Mouse (Mus musculus) hindbrain, embryonic 15.5 days (tissue): Measurements from ENCODE around the gene Timp2. TPM values are rescaled to one million over a fixed set of nuclear protein-coding genes. Genes with fewer than 3 reads are reported as not detected.
"Not testable (repeated sequence)": the region's sequence is repeated elsewhere in the genome, so short reads cannot be mapped to it uniquely, and the experiment has no call there.

ENCODE experiments used
- ATAC-seq: fragments of 200-750 bp; cut with Nextera tagmentation; 2 replicates; pipeline ENCODE4 v1.8.0; 2017; ENCODE audit warnings: low read depth, moderate number of reproducible peaks, moderate TSS enrichment; ENCODE audit not compliant: low FRiP score
- H3K27ac ChIP-seq: fragments of 300-500 bp; sonication (generic); replicated peaks from 2 replicates; pipeline ENCODE4 v1.5.1; 2015; ENCODE audit warnings: mild to moderate bottlenecking, inconsistent platforms
- H3K27me3 ChIP-seq: fragments of 300-500 bp; sonication (generic); 2 replicates; pipeline ENCODE4 v1.6.1; 2015; ENCODE audit warnings: control low read depth, inconsistent platforms
- H3K36me3 ChIP-seq: fragments of 300-500 bp; sonication (generic); 2 replicates; pipeline ENCODE4 v1.6.1; 2015; ENCODE audit warnings: control low read depth, inconsistent platforms
- H3K4me1 ChIP-seq: fragments of 300-500 bp; sonication (generic); replicated peaks from 2 replicates; pipeline ENCODE4 v1.6.1; 2015; ENCODE audit warnings: control low read depth, inconsistent platforms
- H3K4me2 ChIP-seq: fragments of 300-500 bp; sonication (generic); 2 replicates; pipeline ENCODE4 v1.6.1; 2015; ENCODE audit warnings: moderate library complexity, mild to moderate bottlenecking, inconsistent platforms
- H3K4me3 ChIP-seq: fragments of 300-500 bp; sonication (generic); 2 replicates; pipeline ENCODE4 v1.5.1; 2015; ENCODE audit warnings: mild to moderate bottlenecking, inconsistent platforms
- H3K9ac ChIP-seq: fragments of 300-500 bp; sonication (generic); 2 replicates; pipeline ENCODE4 v1.6.1; 2015; ENCODE audit warnings: inconsistent platforms
- H3K9me3 ChIP-seq: fragments of 300-500 bp; sonication (generic); 2 replicates; pipeline ENCODE4 v1.6.1; 2016; ENCODE audit warnings: control low read depth, inconsistent platforms
- WGBS: fragments of 180-500 bp; shearing (Covaris S2); methylation state at CpG from one replicate; pipeline ENCODE4 v1.1.7; 2015; 5-methylcytosine and 5-hydroxymethylcytosine counted together
- polyA plus RNA-seq: library from polyadenylated mRNA; unstranded; fragments of >200 nt; fragmentation: Nextera tagmentation; extraction: Ambion mirVana; gene quantifications from 2 replicates; pipeline ENCODE4 v1.2.1, GENCODE M21; 2015

Gene Timp2
- polyA plus RNA-seq, 1 experiment from 2014 or later: 91.2 TPM

DNA sequence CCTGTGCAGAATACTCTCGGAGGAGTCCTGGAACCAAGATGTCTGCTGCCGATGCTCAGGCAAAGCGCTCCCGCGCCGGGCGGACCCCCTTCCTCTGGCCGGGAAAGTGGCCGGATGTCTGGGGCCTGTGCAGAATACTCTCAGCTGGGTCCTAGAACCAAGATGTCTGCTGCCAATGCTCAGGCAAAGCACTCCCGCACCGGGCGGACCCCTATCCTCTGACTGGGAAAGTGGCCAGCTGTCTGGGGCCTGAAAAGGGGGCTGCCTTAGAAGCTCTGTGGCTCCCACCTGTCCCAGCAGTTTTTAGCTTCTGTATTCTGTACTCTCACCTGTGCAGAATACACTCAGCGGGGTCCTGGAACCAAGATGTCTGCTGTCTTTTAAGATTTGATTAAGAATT, 32.3 kb upstream of the Timp2 start:
- not testable (repeated sequence) for H3K27ac ChIP-seq, H3K27me3 ChIP-seq, H3K36me3 ChIP-seq, H3K4me2 ChIP-seq, ATAC-seq, H3K9ac ChIP-seq, H3K4me3 ChIP-seq, H3K9me3 ChIP-seq, H3K4me1 ChIP-seq
- 94% methylated on average over 13 of the region's 13 CpGs for WGBS

DNA sequence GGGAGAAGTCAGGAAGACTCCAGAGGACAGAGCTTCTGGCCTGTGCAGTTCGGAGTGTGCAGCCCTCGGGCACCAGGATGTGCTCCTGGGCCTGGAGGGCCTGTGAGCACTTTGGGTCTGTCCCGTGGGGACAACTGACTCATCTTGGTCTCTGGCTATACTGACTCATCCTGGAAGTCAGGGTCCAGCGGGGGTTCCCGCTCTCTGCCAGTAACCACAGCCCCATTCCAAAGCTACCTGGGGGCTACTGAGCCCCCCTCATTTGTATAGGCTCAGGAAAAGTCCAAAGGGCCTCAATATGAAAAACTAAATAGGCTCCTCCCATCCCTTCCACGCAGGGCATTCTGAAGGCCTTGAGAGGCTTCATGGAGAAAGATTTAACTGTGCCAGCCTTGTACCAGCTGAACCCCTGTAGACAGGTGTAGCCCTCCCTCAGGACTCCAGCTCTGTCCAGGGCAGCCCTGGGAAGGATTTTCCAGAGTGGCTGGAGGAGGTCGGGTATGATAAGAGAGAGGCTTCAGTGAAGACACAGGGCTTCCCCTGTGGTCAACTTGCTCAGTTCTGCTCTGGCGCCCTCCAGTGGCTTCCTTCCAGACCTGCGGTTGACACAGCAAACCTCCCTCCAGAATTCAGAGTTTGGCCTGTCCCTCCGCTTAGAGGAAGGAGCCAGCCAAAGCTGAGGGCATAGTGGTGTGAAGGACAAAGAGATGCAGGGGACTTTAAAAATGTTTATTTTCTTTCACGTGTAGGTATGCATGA, 23.9 kb upstream of the Timp2 start:
- H3K27ac ChIP-seq: no peak overlapping the region
- H3K9ac ChIP-seq: no peak overlapping the region
- no peaks in the 10 kb centered on the region for H3K27me3 ChIP-seq
- ATAC-seq: peak; percentile 45; the same call in 1 of the 2 replicates
- H3K4me2 ChIP-seq: no peak overlapping the region
- peaks cover 11% of the 10 kb centered on the region for H3K4me1 ChIP-seq
- no peak overlapping the region for H3K4me3 ChIP-seq
- 47% methylated on average over 11 of the region's 11 CpGs for WGBS
- H3K9me3 ChIP-seq: no peaks in the 10 kb centered on the region
- H3K36me3 ChIP-seq: no peaks in the 10 kb centered on the region

DNA sequence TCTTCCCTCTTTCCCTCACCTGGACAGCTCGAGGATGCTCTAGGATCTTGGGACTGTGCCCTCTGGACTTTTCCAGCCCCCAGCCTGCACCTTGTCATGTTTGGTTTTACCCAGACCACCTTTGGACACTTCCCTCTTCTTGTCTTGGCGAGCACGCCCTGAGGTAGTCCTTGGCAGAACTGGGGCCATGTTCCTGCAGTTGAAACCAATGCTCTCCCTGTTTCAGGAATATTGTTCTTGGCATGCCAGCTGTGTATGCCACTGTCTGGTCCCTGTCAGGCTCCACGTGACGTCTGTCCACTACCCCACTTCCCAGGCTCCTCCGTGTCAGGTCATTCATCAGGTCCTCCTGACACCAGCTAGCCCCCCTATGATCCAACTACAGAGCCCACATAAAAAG, 23.1 kb upstream of the Timp2 start:
- ATAC-seq: no peak
- Histone ChIP-seq H3K4me2 (no peak overlapping the region), H3K4me1 (peaks cover 11% of the 10 kb centered on the region), H3K4me3 (no peak overlapping the region), H3K27me3 (no peaks in the 10 kb centered on the region), H3K36me3 (no peaks in the 10 kb centered on the region), H3K9me3 (no peaks in the 10 kb centered on the region), H3K27ac (no peak overlapping the region), H3K9ac (no peak overlapping the region)
- WGBS: 80% methylated on average over 6 of the region's 6 CpGs

GRCm38 (mm10) chr11:118376323-118376722, 20.8 kb upstream of the Timp2 start:
- not testable (repeated sequence) for H3K27me3 ChIP-seq, H3K9me3 ChIP-seq, H3K4me2 ChIP-seq, H3K36me3 ChIP-seq, H3K9ac ChIP-seq, ATAC-seq, H3K4me3 ChIP-seq, H3K27ac ChIP-seq
- H3K4me1 ChIP-seq: peaks cover 11% of the 10 kb centered on the region

- Histone ChIP-seq H3K9ac (no peak overlapping the region), H3K27ac (no peak overlapping the region), H3K4me3 (no peak overlapping the region), H3K4me1 (peaks cover 11% of the 10 kb centered on the region), H3K36me3 (no peaks in the 10 kb centered on the region), H3K27me3 (no peaks in the 10 kb centered on the region), H3K4me2 (no peak overlapping the region), H3K9me3 (no peaks in the 10 kb centered on the region)
- 80% methylated on average over 5 of the region's 5 CpGs for whole genome bisulfite sequencing
- no peak for ATAC-seq
These were observed 20.3 kb upstream of the Timp2 start for GRCm38 (mm10) chr11:118375881-118376280.

DNA sequence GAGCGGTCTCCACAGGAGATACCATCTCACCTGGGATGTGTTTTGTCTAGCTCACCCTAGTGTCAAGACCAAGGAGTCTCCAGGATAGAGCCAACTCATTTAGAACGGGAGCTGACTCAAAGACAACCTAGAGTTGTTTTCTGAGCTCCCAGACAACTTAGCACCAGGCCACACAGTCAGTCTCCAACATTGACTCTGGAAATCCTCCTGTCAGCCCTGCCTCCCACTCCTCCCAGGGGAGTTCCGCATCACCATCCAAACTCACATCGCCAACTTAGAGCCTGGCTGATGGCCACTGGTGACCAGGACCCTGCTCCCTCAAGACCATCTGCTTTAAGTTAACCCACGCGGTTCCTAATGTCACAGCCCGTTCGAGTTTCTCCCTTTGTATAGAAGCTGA, 19.9 kb upstream of the Timp2 start:
- Histone ChIP-seq H3K4me2 (no peak overlapping the region), H3K27me3 (no peaks in the 10 kb centered on the region), H3K9ac (no peak overlapping the region), H3K4me3 (no peak overlapping the region), H3K9me3 (no peaks in the 10 kb centered on the region), H3K36me3 (no peaks in the 10 kb centered on the region), H3K4me1 (peaks cover 11% of the 10 kb centered on the region), H3K27ac (no peak overlapping the region)
- WGBS: 89% methylated on average over 8 of the region's 8 CpGs
- ATAC-seq: no peak

GRCm38 (mm10) chr11:118375006-118375405, 19.5 kb upstream of the Timp2 start:
- ATAC-seq: peak; percentile 19; the same call in 1 of the 2 replicates

GRCm38 (mm10) chr11:118374506-118374905, 19.0 kb upstream of the Timp2 start:
- H3K27me3 ChIP-seq: no peaks in the 10 kb centered on the region
- no peak overlapping the region for H3K27ac ChIP-seq
- no peak overlapping the region for H3K4me2 ChIP-seq
- no peaks in the 10 kb centered on the region for H3K9me3 ChIP-seq
- H3K4me3 ChIP-seq: no peak overlapping the region
- no peak for ATAC-seq
- H3K9ac ChIP-seq: no peak overlapping the region
- no peaks in the 10 kb centered on the region for H3K36me3 ChIP-seq
- peaks cover 11% of the 10 kb centered on the region for H3K4me1 ChIP-seq
- 70% methylated on average over 5 of the region's 5 CpGs for WGBS

More at GRCm38 (mm10) chr11:118375006-118375405, 19.5 kb upstream of the Timp2 start:
- H3K4me3 ChIP-seq: no peak overlapping the region
- no peaks in the 10 kb centered on the region for H3K36me3 ChIP-seq
- no peaks in the 10 kb centered on the region for H3K27me3 ChIP-seq
- H3K9me3 ChIP-seq: no peaks in the 10 kb centered on the region
- H3K4me1 ChIP-seq: peaks cover 11% of the 10 kb centered on the region
- no peak overlapping the region for H3K27ac ChIP-seq
- no peak overlapping the region for H3K4me2 ChIP-seq
- no peak overlapping the region for H3K9ac ChIP-seq

DNA sequence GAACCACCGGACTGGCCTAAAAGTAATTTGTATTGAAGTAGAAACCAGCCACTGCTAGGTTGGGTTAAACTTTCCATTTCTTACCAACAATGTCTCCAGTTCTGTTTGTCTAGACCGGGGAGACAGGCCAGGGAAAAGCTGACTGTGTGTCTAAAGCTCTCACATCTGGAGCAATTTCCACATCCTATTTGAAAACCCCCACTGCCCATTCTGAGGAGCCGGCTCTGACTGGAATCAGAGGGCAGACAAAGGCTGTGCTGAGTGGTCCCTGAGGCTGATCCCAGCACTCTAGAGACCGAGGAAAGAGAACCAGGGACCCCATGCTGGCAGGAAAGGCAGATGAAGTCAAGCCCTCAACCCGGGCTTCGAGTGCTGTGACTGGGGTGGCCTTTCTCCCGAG, 17.1 kb upstream of the Timp2 start:
- no peaks in the 10 kb centered on the region for H3K27me3 ChIP-seq
- no peak overlapping the region for H3K4me2 ChIP-seq
- no peak overlapping the region for H3K9ac ChIP-seq
- no peak for ATAC-seq
- H3K4me3 ChIP-seq: no peak overlapping the region
- H3K27ac ChIP-seq: no peak overlapping the region
- no peaks in the 10 kb centered on the region for H3K9me3 ChIP-seq
- H3K36me3 ChIP-seq: no peaks in the 10 kb centered on the region
- 62% methylated on average over 7 of the region's 7 CpGs for WGBS
- peaks cover 7% of the 10 kb centered on the region for H3K4me1 ChIP-seq

DNA sequence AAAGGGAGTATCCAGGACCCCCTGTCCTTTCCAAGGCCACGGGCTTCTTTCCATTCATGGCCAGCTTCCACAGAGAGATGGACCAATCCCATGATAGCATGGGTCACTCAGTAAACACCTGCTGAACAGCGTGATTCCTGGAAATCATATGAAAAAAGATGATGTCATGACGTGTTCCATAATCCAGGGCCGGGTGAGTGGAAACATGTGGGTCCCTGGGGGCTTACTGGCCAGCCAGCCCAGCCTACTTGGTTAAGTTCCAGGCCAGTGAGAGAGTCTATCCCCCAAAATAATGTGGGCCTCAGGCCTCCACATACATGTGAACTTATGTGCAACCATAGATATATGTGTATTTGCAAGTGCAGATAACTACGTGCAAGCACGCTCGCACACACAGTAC, 16.3 kb upstream of the Timp2 start:
- H3K27ac ChIP-seq: no peak overlapping the region
- no peak overlapping the region for H3K4me3 ChIP-seq
- no peak for ATAC-seq
- no peaks in the 10 kb centered on the region for H3K36me3 ChIP-seq
- no peak overlapping the region for H3K4me2 ChIP-seq
- peaks cover 7% of the 10 kb centered on the region for H3K4me1 ChIP-seq
- no peaks in the 10 kb centered on the region for H3K27me3 ChIP-seq
- 89% methylated on average over 7 of the region's 7 CpGs for WGBS
- H3K9me3 ChIP-seq: no peaks in the 10 kb centered on the region
- H3K9ac ChIP-seq: no peak overlapping the region

- Histone ChIP-seq H3K36me3 (no peaks in the 10 kb centered on the region), H3K4me3 (no peak overlapping the region), H3K4me1 (0 out of 2 replicates have a peak, but pooled peaks cover under 1% of the 10 kb centered on the region), H3K4me2 (no peak overlapping the region), H3K9ac (no peak overlapping the region), H3K27ac (no peak overlapping the region), H3K9me3 (no peaks in the 10 kb centered on the region), H3K27me3 (no peaks in the 10 kb centered on the region)
- 72% methylated on average over 8 of the region's 8 CpGs for WGBS
- no peak for ATAC-seq
These were observed 14.1 kb upstream of the Timp2 start for GRCm38 (mm10) chr11:118369657-118370056.

DNA sequence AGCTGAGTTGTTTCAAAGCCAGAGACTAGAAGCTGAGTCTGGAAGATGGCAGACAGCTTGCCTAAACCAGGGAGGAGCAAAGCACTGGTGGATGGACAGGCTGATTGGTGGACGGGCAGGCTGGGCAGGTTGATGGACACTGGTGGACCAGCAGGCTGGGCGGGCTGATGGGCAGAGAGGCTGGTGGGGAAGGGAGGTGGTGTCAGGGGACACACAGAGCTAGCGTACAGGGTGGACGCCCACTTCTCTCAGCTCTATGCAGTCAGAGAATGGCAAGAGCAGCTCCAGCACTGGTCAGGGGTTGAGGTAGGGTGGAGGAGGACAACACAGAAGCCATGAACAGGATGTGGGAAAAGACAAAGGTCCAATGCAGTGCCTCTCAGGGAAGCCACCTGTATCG, 13.7 kb upstream of the Timp2 start:
- Histone ChIP-seq H3K9me3 (no peaks in the 10 kb centered on the region), H3K4me1 (no peaks in the 10 kb centered on the region), H3K27me3 (no peaks in the 10 kb centered on the region), H3K27ac (no peak overlapping the region), H3K4me2 (no peak overlapping the region), H3K36me3 (no peaks in the 10 kb centered on the region), H3K9ac (no peak overlapping the region), H3K4me3 (no peak overlapping the region)
- 89% methylated on average over 5 of the region's 5 CpGs for WGBS
- no peak for ATAC-seq

DNA sequence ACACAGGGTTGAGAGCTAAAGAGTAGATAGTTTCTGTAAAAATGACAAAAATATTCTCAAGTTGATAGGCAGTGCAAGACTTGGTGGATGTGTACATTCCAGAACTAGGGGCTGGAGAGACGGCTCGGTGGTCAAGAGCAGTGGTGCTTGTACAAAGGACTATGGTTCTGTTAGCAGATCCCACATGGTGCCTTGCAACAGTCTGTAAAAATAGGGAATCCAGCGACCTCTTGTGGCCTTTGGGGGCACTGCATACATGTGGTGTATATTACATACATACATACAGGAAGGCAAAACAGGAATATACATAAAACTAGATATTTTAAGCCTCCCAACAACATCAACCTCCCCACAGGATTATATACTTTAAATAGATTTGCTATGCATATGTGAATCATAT, 12.8 kb upstream of the Timp2 start:
- Histone ChIP-seq H3K27me3 (no peaks in the 10 kb centered on the region), H3K9ac (no peak overlapping the region), H3K4me3 (no peak overlapping the region), H3K27ac (no peak overlapping the region), H3K36me3 (no peaks in the 10 kb centered on the region), H3K9me3 (no peaks in the 10 kb centered on the region), H3K4me2 (no peak overlapping the region), H3K4me1 (peaks cover 2% of the 10 kb centered on the region)
- no peak for ATAC-seq
- WGBS: 63% methylated on average over 3 of the region's 3 CpGs
